Mouse (Mus musculus) erythroblast, embryonic 14.5 days (primary cell): ENCODE measurements around the gene Kif26b. TPM values are rescaled to one million over a fixed set of nuclear protein-coding genes. Genes with fewer than 3 reads are reported as not detected.

Experiments
- H3K27me3 ChIP-seq: 2 replicates; pipeline ENCODE4 v1.6.1; 2012; ENCODE audit warnings: inconsistent platforms; ENCODE audit not compliant: control insufficient read depth
- H3K36me3 ChIP-seq: 2 replicates; pipeline ENCODE4 v1.6.1; 2012; ENCODE audit warnings: mild to moderate bottlenecking, inconsistent platforms; ENCODE audit not compliant: control insufficient read depth
- H3K4me1 ChIP-seq: 2 replicates; pipeline ENCODE4 v1.6.1; 2012; ENCODE audit warnings: inconsistent platforms; ENCODE audit not compliant: control insufficient read depth
- H3K4me3 ChIP-seq: replicated peaks from 2 replicates; pipeline ENCODE3; 2012; ENCODE audit warnings: moderate library complexity, mild to moderate bottlenecking, inconsistent platforms
- H3K9me3 ChIP-seq: 2 replicates; pipeline ENCODE4 v1.6.1; 2012; ENCODE audit warnings: low read length, inconsistent platforms, mixed read lengths; ENCODE audit not compliant: control insufficient read depth
- GATA1 ChIP-seq: IDR thresholded peaks from 2 replicates; pipeline ENCODE4 v1.6.1; 2012; ENCODE audit warnings: low read length, inconsistent platforms, mixed read lengths
- TAL1 ChIP-seq: IDR thresholded peaks from 3 replicates; pipeline ENCODE4 v1.6.1; 2012; ENCODE audit warnings: low read length, inconsistent platforms, mixed read lengths
- polyA plus RNA-seq: library from polyadenylated mRNA; stranded (reverse); fragments of >175 nt; gene quantifications from 2 replicates; pipeline ENCODE4 v1.2.3, GENCODE M21; 2012

The Kif26b gene
- polyA plus RNA-seq, 1 experiment, result not detected

- no peak for TF ChIP-seq TAL1
- no peak for TF ChIP-seq GATA1
- Histone ChIP-seq H3K9me3 (no peaks in the 10 kb centered on the region), H3K4me1 (peaks cover 10% of the 10 kb centered on the region), H3K36me3 (no peaks in the 10 kb centered on the region), H3K27me3 (peaks cover 16% of the 10 kb centered on the region), H3K4me3 (no peak overlapping the region)
These were observed 265.9 kb downstream of the Kif26b start for GRCm38 (mm10) chr1:178794866-178795265.

GRCm38 (mm10) chr1:178797388-178797787 is 268.5 kb downstream of the Kif26b start:
- no peaks in the 10 kb centered on the region for H3K9me3 ChIP-seq
- H3K4me3 ChIP-seq, result no peak overlapping the region

GRCm38 (mm10) chr1:178798333-178798732 is 269.4 kb downstream of the Kif26b start:
- H3K36me3 ChIP-seq, result no peaks in the 10 kb centered on the region
- H3K4me1 ChIP-seq, result peaks cover 10% of the 10 kb centered on the region
- no peak overlapping the region for H3K4me3 ChIP-seq
- no peaks in the 10 kb centered on the region for H3K9me3 ChIP-seq
- TF ChIP-seq TAL1 (no peak), GATA1 (no peak)
- peaks cover 31% of the 10 kb centered on the region for H3K27me3 ChIP-seq

More at GRCm38 (mm10) chr1:178797388-178797787, 268.5 kb downstream of the Kif26b start:
- H3K36me3 ChIP-seq, result no peaks in the 10 kb centered on the region
- TF ChIP-seq GATA1 (no peak), TAL1 (no peak)
- peaks cover 10% of the 10 kb centered on the region for H3K4me1 ChIP-seq
- H3K27me3 ChIP-seq, result peaks cover 23% of the 10 kb centered on the region

- Histone ChIP-seq H3K4me3 (no peak overlapping the region), H3K27me3 (peaks cover 31% of the 10 kb centered on the region), H3K4me1 (peaks cover 10% of the 10 kb centered on the region), H3K9me3 (no peaks in the 10 kb centered on the region), H3K36me3 (no peaks in the 10 kb centered on the region)
- TF ChIP-seq TAL1, result no peak
- no peak for TF ChIP-seq GATA1
These were observed 270.0 kb downstream of the Kif26b start for GRCm38 (mm10) chr1:178798886-178799285.

GRCm38 (mm10) chr1:178799836-178800552 is 271.1 kb downstream of the Kif26b start:
- no peaks in the 10 kb centered on the region for H3K9me3 ChIP-seq
- H3K4me1 ChIP-seq, result peaks cover 10% of the 10 kb centered on the region
- H3K36me3 ChIP-seq, result no peaks in the 10 kb centered on the region
- TF ChIP-seq GATA1 (no peak), TAL1 (no peak)
- peaks cover 29% of the 10 kb centered on the region for H3K27me3 ChIP-seq
- H3K4me3 ChIP-seq, result no peak overlapping the region

- Histone ChIP-seq H3K4me3 (no peak overlapping the region), H3K9me3 (no peaks in the 10 kb centered on the region), H3K4me1 (peaks cover 5% of the 10 kb centered on the region), H3K36me3 (no peaks in the 10 kb centered on the region), H3K27me3 (peaks cover 28% of the 10 kb centered on the region)
- TF ChIP-seq GATA1 (no peak), TAL1 (no peak)
These were observed 274.2 kb downstream of the Kif26b start for GRCm38 (mm10) chr1:178803155-178803554.

- TF ChIP-seq GATA1, result no peak
- no peak for TF ChIP-seq TAL1
- no peaks in the 10 kb centered on the region for H3K27me3 ChIP-seq
These were observed 288.6 kb downstream of the Kif26b start for GRCm38 (mm10) chr1:178817476-178817875.

GRCm38 (mm10) chr1:178819060-178819459 is 290.1 kb downstream of the Kif26b start:
- Histone ChIP-seq H3K27me3 (no peaks in the 10 kb centered on the region), H3K9me3 (no peaks in the 10 kb centered on the region), H3K36me3 (no peaks in the 10 kb centered on the region), H3K4me1 (no peaks in the 10 kb centered on the region), H3K4me3 (no peak overlapping the region)
- TF ChIP-seq GATA1 (no peak), TAL1 (no peak)

More at GRCm38 (mm10) chr1:178817476-178817875, 288.6 kb downstream of the Kif26b start:
- Histone ChIP-seq H3K9me3 (no peaks in the 10 kb centered on the region), H3K36me3 (no peaks in the 10 kb centered on the region), H3K4me1 (no peaks in the 10 kb centered on the region), H3K4me3 (no peak overlapping the region)

GRCm38 (mm10) chr1:178820079-178820478 is 291.2 kb downstream of the Kif26b start:
- Histone ChIP-seq H3K9me3 (no peaks in the 10 kb centered on the region), H3K4me1 (no peaks in the 10 kb centered on the region), H3K27me3 (no peaks in the 10 kb centered on the region), H3K36me3 (no peaks in the 10 kb centered on the region), H3K4me3 (no peak overlapping the region)
- TF ChIP-seq GATA1 (no peak), TAL1 (no peak)
